Mouse (Mus musculus): ENCODE results near the gene Lce1j.

DNA sequence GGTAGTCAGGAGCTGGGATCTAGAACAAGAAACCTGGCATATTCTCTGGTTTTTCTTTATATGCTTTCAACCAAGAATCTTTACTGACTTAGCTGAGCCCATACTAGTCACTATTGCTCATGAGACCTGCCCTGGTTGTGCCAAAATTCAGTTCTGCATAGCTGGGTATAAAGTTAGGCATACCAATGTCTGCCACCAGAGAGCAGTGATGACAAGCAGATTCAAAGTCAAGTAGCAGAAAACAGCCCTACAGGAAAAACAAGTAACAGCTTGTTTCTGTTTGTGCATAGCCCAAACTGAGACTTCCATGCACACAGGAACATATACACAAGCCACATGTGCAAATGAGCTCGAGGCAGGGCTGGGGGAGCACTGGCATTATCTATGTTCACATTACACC is 35.5 kb upstream of the Lce1j start:
- peak; percentile 62 for TF ChIP-seq CTCF (IDR thresholded peaks at IDR 0.05; ENCODE audit: low read depth)
- TF ChIP-seq EP300 (optimal IDR thresholded peaks at IDR 0.05): no peak

All from stomach, postnatal 0 days (tissue).